Mouse (Mus musculus): ENCODE data around the gene Hcrtr1.

Hcrtr1 gene

GRCm38 (mm10) chr4:130168280-130169183 is 29.4 kb upstream of the Hcrtr1 start:
- peak in 1 of 2 experiments; percentile 63 for DNase-seq (ENCODE audit: low spot score in 2 of 2)

- no peak for DNase-seq (ENCODE audit: low spot score in 2 of 2)
Observed at GRCm38 (mm10) chr4:130167814-130168213, 28.7 kb upstream of the Hcrtr1 start.

- no peak for DNase-seq (ENCODE audit: low spot score in 2 of 2)
Observed at GRCm38 (mm10) chr4:130167321-130167720, 28.2 kb upstream of the Hcrtr1 start.

GRCm38 (mm10) chr4:130166592-130166991 is 27.4 kb upstream of the Hcrtr1 start:
- DNase-seq (ENCODE audit: low spot score in 2 of 2) = no peak

- peak in 1 of 2 experiments; percentile 63 for DNase-seq (ENCODE audit: low spot score in 2 of 2)
Observed at GRCm38 (mm10) chr4:130166061-130166460, 26.9 kb upstream of the Hcrtr1 start.

- DNase-seq (ENCODE audit: low spot score in 2 of 2) = no peak
Observed at GRCm38 (mm10) chr4:130164121-130164520, 25.0 kb upstream of the Hcrtr1 start.

GRCm38 (mm10) chr4:130163391-130163861 is 24.3 kb upstream of the Hcrtr1 start:
- DNase-seq (ENCODE audit: low spot score in 2 of 2) = peak in 1 of 2 experiments; percentile 64

- no peak for DNase-seq (ENCODE audit: low spot score in 2 of 2)
Observed at GRCm38 (mm10) chr4:130161349-130161748, 22.2 kb upstream of the Hcrtr1 start.

GRCm38 (mm10) chr4:130156812-130157371 is 17.7 kb upstream of the Hcrtr1 start:
- DNase-seq (ENCODE audit: low spot score in 2 of 2) = no peak

GRCm38 (mm10) chr4:130154250-130154649 is 15.1 kb upstream of the Hcrtr1 start:
- DNase-seq (ENCODE audit: low spot score in 2 of 2) = no peak

GRCm38 (mm10) chr4:130148405-130148804 is 9.2 kb upstream of the Hcrtr1 start:
- no peak for DNase-seq (ENCODE audit: low spot score in 2 of 2)

GRCm38 (mm10) chr4:130141786-130142185 is 2.6 kb upstream of the Hcrtr1 start:
- no peak for DNase-seq (ENCODE audit: low spot score in 2 of 2)

- DNase-seq (ENCODE audit: low spot score in 2 of 2) = no peak
Observed at GRCm38 (mm10) chr4:130140992-130141402, 1.8 kb upstream of the Hcrtr1 start.

GRCm38 (mm10) chr4:130138441-130139213 is 532 bp downstream of the Hcrtr1 start:
- DNase-seq (ENCODE audit: low spot score in 2 of 2) = peak; percentile 64 to 87

GRCm38 (mm10) chr4:130133399-130133798 is 5.8 kb downstream of the Hcrtr1 start:
- DNase-seq (ENCODE audit: low spot score in 2 of 2) = no peak

GRCm38 (mm10) chr4:130131448-130132105 is 7.6 kb downstream of the Hcrtr1 start:
- DNase-seq (ENCODE audit: low spot score in 2 of 2) = no peak

GRCm38 (mm10) chr4:130130641-130131350 is 8.4 kb downstream of the Hcrtr1 start:
- DNase-seq (ENCODE audit: low spot score in 2 of 2) = no peak

- DNase-seq (ENCODE audit: low spot score in 2 of 2) = no peak
Observed at GRCm38 (mm10) chr4:130130082-130130481, 9.1 kb downstream of the Hcrtr1 start.

- no peak for DNase-seq (ENCODE audit: low spot score in 2 of 2)
Observed at GRCm38 (mm10) chr4:130128907-130129306, 10.3 kb downstream of the Hcrtr1 start.

- DNase-seq (ENCODE audit: low spot score in 2 of 2) = no peak
Observed at GRCm38 (mm10) chr4:130125935-130126334, 13.2 kb downstream of the Hcrtr1 start.

- no peak for DNase-seq (ENCODE audit: low spot score in 2 of 2)
Observed at GRCm38 (mm10) chr4:130125164-130125563, 14.0 kb downstream of the Hcrtr1 start.

Measured in spleen, postnatal 4 days (tissue).